Mouse (Mus musculus): Measurements from ENCODE around the gene Tekt4.

GRCm38 (mm10) chr17:25429240-25429639, 25.2 kb upstream of the Tekt4 start:
- TF ChIP-seq CTCF (IDR thresholded peaks at IDR 0.05; ENCODE audit: extremely low read depth, insufficient read depth, low read length): no peak
- no peak for TF ChIP-seq POLR2A (IDR thresholded peaks at IDR 0.05; ENCODE audit: extremely low read depth, insufficient read depth, low read length)

All from cortical plate, adult 2 months (tissue).